In genomic region chr3:129918434-129918833, GRCm38 (mm10) we compare ENCODE assay signal across 9 mouse cellular contexts. TPM values are rescaled to one million over a fixed set of nuclear protein-coding genes. Genes with fewer than 3 reads are reported as not detected.
DNase-seq lines count a peak whose midpoint lies in the region; ATAC-seq and TF ChIP-seq lines count a peak whose summit lies in the region.
"Had no signal": no experiment of that assay in that cellular context is flagged by ENCODE, and none has a peak within 500 bp of the region (broad histone marks: within the 10 kb centered on the region; RNA-seq: fewer than 3 reads in every experiment).

No protein-coding gene starts in this region.

- WGBS in embryonic facial prominence, embryonic 15.5 days: 15% methylated on average over 13 of the region's 13 CpGs
- WGBS in lung, embryonic 14.5 days: 12% methylated on average over 13 of the region's 13 CpGs

- no peak overlapping the region for H3K4me2 ChIP-seq in embryonic facial prominence, embryonic 15.5 days (replicated peaks)
- no peak overlapping the region for H3K4me2 ChIP-seq in lung, embryonic 14.5 days
- H3K4me2 ChIP-seq: limb, embryonic 15.5 days had no signal

- peak; percentile 80 for DNase-seq in ES-CJ7 (ENCODE audit: low read depth, low spot score)
- peak; percentile 75 to 77 for DNase-seq in adrenal gland, postnatal 36 days
- peak; percentile 75 for DNase-seq in heart, postnatal 4 days
- DNase-seq in layer of hippocampus, adult 11-12 months (ENCODE audit: low spot score): peak; percentile 84
- DNase-seq in lung, embryonic 14.5 days: peak; percentile 81
- peak; percentile 32 for DNase-seq in ovary, postnatal 10 days (ENCODE audit: low spot score)
- peak; percentile 39 for DNase-seq in yolk sac, embryonic 10.5 days (ENCODE audit: low spot score)

- H3K4me3 ChIP-seq in embryonic facial prominence, embryonic 15.5 days (replicated peaks): no peak overlapping the region
- H3K4me3 ChIP-seq in lung, embryonic 14.5 days (ENCODE audit: low read depth, low read length): no peak overlapping the region
- H3K4me3 ChIP-seq: limb, embryonic 15.5 days had no signal

- ATAC-seq in embryonic facial prominence, embryonic 15.5 days (ENCODE audit: insufficient number of reproducible peaks, low FRiP score, low TSS enrichment, low read depth): peak; percentile 65; the same call in 1 of the 2 replicates
- ATAC-seq in lung, embryonic 14.5 days (ENCODE audit: insufficient read depth): peak; percentile 58; the same call in 1 of the 2 replicates

- H3K36me3 ChIP-seq in embryonic facial prominence, embryonic 15.5 days: peaks cover 12% of the 10 kb centered on the region
- H3K36me3 ChIP-seq in lung, embryonic 14.5 days (ENCODE audit: insufficient read depth): peaks cover 13% of the 10 kb centered on the region

- H3K9ac ChIP-seq in embryonic facial prominence, embryonic 15.5 days: no peak overlapping the region
- H3K9ac ChIP-seq in lung, embryonic 14.5 days: no peak overlapping the region
- H3K9ac ChIP-seq: limb, embryonic 15.5 days had no signal

- no peaks in the 10 kb centered on the region for H3K27me3 ChIP-seq in embryonic facial prominence, embryonic 15.5 days
- no peaks in the 10 kb centered on the region for H3K27me3 ChIP-seq in lung, embryonic 14.5 days (ENCODE audit: insufficient read depth, low read length)
- H3K27me3 ChIP-seq: limb, embryonic 15.5 days had no signal

- no peak overlapping the region for H3K27ac ChIP-seq in embryonic facial prominence, embryonic 15.5 days (replicated peaks)
- no peak overlapping the region for H3K27ac ChIP-seq in lung, embryonic 14.5 days (ENCODE audit: low read depth)
- H3K27ac ChIP-seq: limb, embryonic 15.5 days had no signal

- no peaks in the 10 kb centered on the region for H3K9me3 ChIP-seq in embryonic facial prominence, embryonic 15.5 days (replicated peaks)
- H3K9me3 ChIP-seq in lung, embryonic 14.5 days (ENCODE audit: low read depth, low read length): no peaks in the 10 kb centered on the region
- H3K9me3 ChIP-seq: limb, embryonic 15.5 days had no signal

- peak; percentile 68 for TF ChIP-seq CTCF in lung, embryonic 14.5 days (IDR thresholded peaks at IDR 0.05; ENCODE audit: low read depth)

- H3K4me1 ChIP-seq in embryonic facial prominence, embryonic 15.5 days: no peaks in the 10 kb centered on the region
- H3K4me1 ChIP-seq in lung, embryonic 14.5 days (ENCODE audit: insufficient read depth): no peaks in the 10 kb centered on the region
- H3K4me1 ChIP-seq: limb, embryonic 15.5 days had no signal

RNA-seq across cellular contexts. Expression of gene Casp6, which starts 17.2 kb away (rescaled TPM):
- 10 to 100 TPM; 28.3 to 44.9 TPM for total RNA-seq in adrenal gland, postnatal 36 days (2021)
- polyA plus RNA-seq in embryonic facial prominence, embryonic 15.5 days (2015; fragmentation: Nextera tagmentation; extraction: Ambion mirVana): 65.9 and 67.7 TPM in 2 replicates
- total RNA-seq in heart, postnatal 4 days (2021): 10 to 100 TPM; 22.2 to 23.7 TPM
- polyA plus RNA-seq in lung, embryonic 14.5 days (2014; fragmentation: Nextera tagmentation; extraction: Ambion mirVana): 73.2 and 79.8 TPM in 2 replicates

RNA-seq across cellular contexts. Expression of gene Pla2g12a, which starts 40.0 kb away (rescaled TPM):
- 10 to 100 TPM; 34.8 to 48.0 TPM for total RNA-seq in adrenal gland, postnatal 36 days (2021)
- 29.2 and 30.1 TPM in 2 replicates for polyA plus RNA-seq in embryonic facial prominence, embryonic 15.5 days (2015; fragmentation: Nextera tagmentation; extraction: Ambion mirVana)
- total RNA-seq in heart, postnatal 4 days (2021): 10 to 100 TPM; 22.6 to 26.5 TPM
- 36.4 and 38.2 TPM in 2 replicates for polyA plus RNA-seq in lung, embryonic 14.5 days (2014; fragmentation: Nextera tagmentation; extraction: Ambion mirVana)

RNA-seq across cellular contexts. Expression of gene Mcub, which starts 51.6 kb away (rescaled TPM):
- total RNA-seq in adrenal gland, postnatal 36 days (2021): 10 to 100 TPM in 1 of 2 experiments, 1 to 10 TPM in 1; 8.9 to 11.7 TPM
- 5.9 and 7.3 TPM in 2 replicates for polyA plus RNA-seq in embryonic facial prominence, embryonic 15.5 days (2015; fragmentation: Nextera tagmentation; extraction: Ambion mirVana)
- 1 to 10 TPM; 1.1 to 1.4 TPM for total RNA-seq in heart, postnatal 4 days (2021)
- 2.3 and 2.9 TPM in 2 replicates for polyA plus RNA-seq in lung, embryonic 14.5 days (2014; fragmentation: Nextera tagmentation; extraction: Ambion mirVana)

Comparison
In these comparisons a context has a peak if more than half of its experiments do, and no peak if none do; other contexts are left out.
1. DNase-seq: peak in every context shown above with its lines; median percentile 84 in layer of hippocampus, adult 11-12 months; 81 in lung, embryonic 14.5 days; 80 in ES-CJ7; 76 in adrenal gland, postnatal 36 days; 75 in heart, postnatal 4 days; 39 in yolk sac, embryonic 10.5 days; 32 in ovary, postnatal 10 days.
2. RNA of gene Mcub, which starts 51.6 kb away (total RNA-seq): 8.9 to 11.7 TPM in adrenal gland, postnatal 36 days; 1.1 to 1.4 TPM in heart, postnatal 4 days; every median in the first group is over 4 times any median in the second.